Mouse (Mus musculus): ENCODE measurements around the gene Isoc2b. TPM values are rescaled to one million over a fixed set of nuclear protein-coding genes. Genes with fewer than 3 reads are reported as not detected.

Gene Isoc2b
- polyA plus RNA-seq, 2 experiments: 7.4 to 9.7 TPM

DNA sequence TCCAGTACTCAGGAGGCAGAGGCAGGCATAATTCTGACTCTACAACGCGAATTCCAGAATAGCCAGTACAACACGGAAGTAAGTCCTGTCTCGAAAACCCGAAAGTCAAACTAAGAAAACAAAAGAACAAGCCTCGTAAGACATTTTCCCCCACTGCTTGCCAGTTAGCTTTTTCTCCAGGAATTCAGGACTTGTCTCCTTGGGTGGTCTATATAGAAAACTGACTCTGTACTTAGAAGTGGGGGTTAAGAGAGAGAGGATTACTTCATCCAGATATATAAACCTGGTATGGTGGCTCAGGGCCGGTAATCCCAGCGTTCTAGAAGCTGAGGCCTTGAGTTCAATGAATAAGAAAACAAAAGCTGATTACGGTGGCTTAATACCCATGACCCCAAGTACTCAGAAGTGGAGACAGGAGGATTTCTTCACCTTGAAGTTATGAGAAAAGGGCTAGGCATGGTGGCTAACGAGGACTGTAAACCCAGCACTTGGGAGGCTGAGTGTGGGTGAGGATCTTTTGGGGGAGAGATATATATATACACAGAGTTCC, 3.4 kb downstream of the Isoc2b start:
- H3K27ac ChIP-seq (replicated peaks; ENCODE audit: low read depth, low read length): peak overlapping the region; percentile 68
- peak overlapping the region; percentile 60 for H3K9ac ChIP-seq (ENCODE audit: low read depth, low read length, severe bottlenecking)
- no peak for TF ChIP-seq POLR2A (IDR thresholded peaks at IDR 0.05; ENCODE audit: borderline replicate concordance, extremely low read depth, insufficient read depth, insufficient read length)
- H3K4me3 ChIP-seq (replicated peaks; ENCODE audit: low read length): peak overlapping the region; percentile 53
- no peaks in the 10 kb centered on the region for H3K27me3 ChIP-seq (ENCODE audit: control insufficient read depth, insufficient read depth, low read length)
- no peaks in the 10 kb centered on the region for H3K9me3 ChIP-seq (ENCODE audit: control insufficient read depth, low read length)
- H3K4me1 ChIP-seq (ENCODE audit: control insufficient read depth, insufficient read depth, low read length): no peaks in the 10 kb centered on the region
- ATAC-seq (ENCODE audit: low FRiP score, low read depth): no peak; the same call in 1 of the 2 replicates
- H3K36me3 ChIP-seq (ENCODE audit: control insufficient read depth, insufficient read depth, low read length): no peaks in the 10 kb centered on the region
- H3K4me2 ChIP-seq (replicated peaks; ENCODE audit: low read depth, low read length, severe bottlenecking): peak overlapping the region; percentile 59
- no peak for DNase-seq (ENCODE audit: low spot score)
- WGBS: 46% methylated on average over 10 of the region's 10 CpGs

DNA sequence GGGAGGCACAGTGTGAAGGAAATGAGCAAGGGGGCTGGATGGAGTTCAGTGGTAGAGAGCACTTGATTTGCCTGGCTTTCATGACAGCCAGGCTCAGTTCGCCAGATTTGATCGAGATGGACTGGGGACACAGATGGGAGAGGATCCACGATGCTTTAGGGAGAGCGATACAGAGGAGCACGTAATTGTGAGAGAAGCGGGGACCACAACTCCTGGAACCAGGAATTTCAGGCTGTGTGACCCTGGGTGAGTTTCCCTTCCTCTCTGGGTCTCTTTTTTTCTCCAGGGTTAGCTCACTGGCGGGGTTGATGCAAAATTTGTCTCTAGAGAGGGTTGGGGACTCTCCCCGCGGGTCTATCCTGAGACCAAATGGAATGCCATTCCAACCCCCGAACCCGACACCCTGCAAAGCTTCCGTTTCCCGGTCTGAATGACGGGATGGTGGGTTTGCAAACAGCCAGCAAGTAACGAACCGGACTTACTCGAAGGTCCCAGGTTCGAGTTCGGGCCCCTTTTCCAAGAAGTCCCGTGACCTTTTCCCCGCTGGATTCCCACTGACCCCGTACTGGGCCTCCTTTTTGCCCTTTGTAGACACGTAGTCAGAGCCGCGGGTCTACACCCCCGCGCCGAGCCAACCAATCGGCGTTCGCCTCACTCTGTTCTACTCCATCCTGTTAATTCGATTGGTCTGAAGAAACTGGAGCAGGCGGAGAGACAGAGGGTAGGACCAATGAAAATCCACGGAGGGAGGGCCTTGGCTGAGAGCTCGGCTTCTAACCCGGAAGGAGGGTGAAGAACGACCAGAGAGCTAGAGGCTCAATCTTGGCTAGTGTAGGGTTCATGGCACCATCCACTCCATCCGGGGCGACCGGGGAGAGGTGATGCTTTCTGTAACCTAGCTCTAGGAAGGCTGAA, 4.2 kb downstream of the Isoc2b start:
- WGBS: 6% methylated on average over 40 of the region's 40 CpGs
- peak overlapping the region; percentile 53 for H3K4me3 ChIP-seq (replicated peaks; ENCODE audit: low read length)

DNA sequence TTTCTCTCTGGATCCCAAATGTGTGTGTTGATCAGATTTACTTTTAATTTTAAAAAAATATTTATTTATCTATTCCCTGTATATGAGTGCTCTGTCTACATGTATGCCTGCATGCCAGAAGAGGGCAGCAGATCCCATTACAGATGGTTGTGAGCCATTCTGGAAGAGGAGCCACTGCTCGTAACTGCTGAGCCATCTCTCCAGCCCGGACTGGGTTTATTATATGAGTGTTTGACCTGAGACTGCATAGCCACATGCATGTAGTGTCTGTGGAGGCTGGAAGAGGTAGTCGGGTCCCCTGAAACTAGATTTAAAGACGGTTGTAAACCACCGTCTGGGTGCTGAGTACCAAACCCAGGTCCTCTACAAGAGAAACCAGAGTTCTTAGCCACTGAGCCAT, 5.0 kb downstream of the Isoc2b start:
- no peak overlapping the region for H3K27ac ChIP-seq (replicated peaks; ENCODE audit: low read depth, low read length)
- H3K4me2 ChIP-seq (replicated peaks; ENCODE audit: low read depth, low read length, severe bottlenecking): peak overlapping the region; percentile 54
- no peaks in the 10 kb centered on the region for H3K9me3 ChIP-seq (ENCODE audit: control insufficient read depth, low read length)
- DNase-seq (ENCODE audit: low spot score): no peak
- WGBS: 67% methylated on average over 5 of the region's 5 CpGs
- no peaks in the 10 kb centered on the region for H3K4me1 ChIP-seq (ENCODE audit: control insufficient read depth, insufficient read depth, low read length)
- TF ChIP-seq POLR2A (IDR thresholded peaks at IDR 0.05; ENCODE audit: borderline replicate concordance, extremely low read depth, insufficient read depth, insufficient read length): no peak
- peak overlapping the region; percentile 53 for H3K4me3 ChIP-seq (replicated peaks; ENCODE audit: low read length)
- no peaks in the 10 kb centered on the region for H3K27me3 ChIP-seq (ENCODE audit: control insufficient read depth, insufficient read depth, low read length)
- no peak for ATAC-seq (ENCODE audit: low FRiP score, low read depth)
- H3K36me3 ChIP-seq (ENCODE audit: control insufficient read depth, insufficient read depth, low read length): no peaks in the 10 kb centered on the region
- no peak overlapping the region for H3K9ac ChIP-seq (ENCODE audit: low read depth, low read length, severe bottlenecking)

More for the DNA sequence above, 4.2 kb downstream of the Isoc2b start:
- no peaks in the 10 kb centered on the region for H3K27me3 ChIP-seq (ENCODE audit: control insufficient read depth, insufficient read depth, low read length)
- H3K9me3 ChIP-seq (ENCODE audit: control insufficient read depth, low read length): no peaks in the 10 kb centered on the region
- H3K36me3 ChIP-seq (ENCODE audit: control insufficient read depth, insufficient read depth, low read length): no peaks in the 10 kb centered on the region
- ATAC-seq (ENCODE audit: low FRiP score, low read depth) (peak; percentile 100), DNase-seq (ENCODE audit: low spot score) (peak; percentile 99)
- H3K4me2 ChIP-seq (replicated peaks; ENCODE audit: low read depth, low read length, severe bottlenecking): peak overlapping the region; percentile 59
- H3K27ac ChIP-seq (replicated peaks; ENCODE audit: low read depth, low read length): peak overlapping the region; percentile 68
- H3K9ac ChIP-seq (ENCODE audit: low read depth, low read length, severe bottlenecking): peak overlapping the region; percentile 60
- TF ChIP-seq POLR2A (IDR thresholded peaks at IDR 0.05; ENCODE audit: borderline replicate concordance, extremely low read depth, insufficient read depth, insufficient read length): peak; percentile 66; the same call in 1 of the 2 replicates
- H3K4me1 ChIP-seq (ENCODE audit: control insufficient read depth, insufficient read depth, low read length): no peaks in the 10 kb centered on the region

DNA sequence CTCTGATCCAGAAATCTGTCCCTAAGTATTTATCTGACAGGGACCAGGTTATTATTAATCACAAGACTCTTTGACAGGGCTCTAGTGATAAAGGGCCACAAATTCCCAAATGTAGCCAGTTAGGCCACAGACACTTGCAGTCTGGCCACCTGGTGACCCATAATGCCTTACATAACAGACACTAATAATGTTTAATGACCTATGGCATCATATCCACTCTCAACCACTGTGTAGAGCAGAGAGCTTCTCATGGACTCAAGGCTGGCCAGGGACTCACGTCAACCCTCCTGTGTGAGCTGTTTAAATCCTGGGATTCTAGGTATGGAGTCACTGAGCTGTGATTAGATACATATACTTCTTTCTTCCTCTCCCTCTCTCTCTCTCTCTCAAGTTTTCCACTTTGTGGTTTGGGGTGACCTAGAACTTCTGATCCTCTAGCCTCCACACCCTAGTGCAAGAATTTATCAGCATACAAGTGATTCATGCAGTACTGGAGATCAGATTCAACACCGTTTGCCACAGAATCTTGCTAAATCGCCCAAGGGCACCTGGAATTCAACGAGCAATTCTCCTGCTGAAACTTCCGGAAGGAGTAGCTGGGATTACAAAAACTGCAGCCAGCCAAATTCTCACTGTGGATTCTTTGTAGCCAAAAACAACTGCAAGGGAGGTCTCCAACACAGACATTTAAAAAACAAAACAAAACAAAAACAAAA, 5.8 kb downstream of the Isoc2b start:
- Histone ChIP-seq H3K9ac (ENCODE audit: low read depth, low read length, severe bottlenecking) (no peak overlapping the region), H3K4me3 (replicated peaks; ENCODE audit: low read length) (no peak overlapping the region), H3K9me3 (ENCODE audit: control insufficient read depth, low read length) (no peaks in the 10 kb centered on the region), H3K36me3 (ENCODE audit: control insufficient read depth, insufficient read depth, low read length) (no peaks in the 10 kb centered on the region), H3K4me2 (replicated peaks; ENCODE audit: low read depth, low read length, severe bottlenecking) (no peak overlapping the region), H3K27ac (replicated peaks; ENCODE audit: low read depth, low read length) (no peak overlapping the region), H3K4me1 (ENCODE audit: control insufficient read depth, insufficient read depth, low read length) (no peaks in the 10 kb centered on the region), H3K27me3 (ENCODE audit: control insufficient read depth, insufficient read depth, low read length) (no peaks in the 10 kb centered on the region)
- no peak for ATAC-seq (ENCODE audit: low FRiP score, low read depth)
- no peak for DNase-seq (ENCODE audit: low spot score)
- TF ChIP-seq POLR2A (IDR thresholded peaks at IDR 0.05; ENCODE audit: borderline replicate concordance, extremely low read depth, insufficient read depth, insufficient read length): no peak
- 75% methylated on average over 5 of the region's 5 CpGs for WGBS

DNA sequence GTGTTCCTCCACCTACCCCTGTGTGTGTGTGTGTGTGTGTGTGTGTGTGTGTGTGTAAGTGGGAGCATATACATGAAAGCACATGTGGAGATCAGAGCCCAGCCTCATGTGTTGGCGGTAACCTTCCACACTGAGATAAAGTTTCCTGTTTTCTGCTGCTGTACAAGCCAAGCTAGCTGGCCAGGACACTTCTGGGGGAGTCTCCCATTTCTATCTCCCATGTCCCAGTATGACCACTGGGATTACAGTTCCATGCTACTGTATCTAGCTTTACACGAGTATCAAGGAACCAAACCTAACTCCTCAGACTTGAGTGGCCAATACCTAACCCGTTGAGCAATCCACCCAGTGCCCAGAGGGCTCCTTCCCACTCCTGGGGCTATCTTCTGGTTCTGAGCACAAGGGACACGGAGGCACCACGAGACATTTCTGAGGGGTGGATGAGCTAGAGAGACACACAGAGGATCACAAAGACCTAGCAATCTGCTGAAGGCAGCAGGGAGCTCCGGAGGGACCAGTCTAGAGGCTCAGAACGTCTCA, 6.4 kb downstream of the Isoc2b start:
- Histone ChIP-seq H3K36me3 (ENCODE audit: control insufficient read depth, insufficient read depth, low read length) (no peaks in the 10 kb centered on the region), H3K9ac (ENCODE audit: low read depth, low read length, severe bottlenecking) (no peak overlapping the region), H3K4me3 (replicated peaks; ENCODE audit: low read length) (no peak overlapping the region), H3K27me3 (ENCODE audit: control insufficient read depth, insufficient read depth, low read length) (no peaks in the 10 kb centered on the region), H3K27ac (replicated peaks; ENCODE audit: low read depth, low read length) (no peak overlapping the region), H3K4me2 (replicated peaks; ENCODE audit: low read depth, low read length, severe bottlenecking) (no peak overlapping the region), H3K4me1 (ENCODE audit: control insufficient read depth, insufficient read depth, low read length) (no peaks in the 10 kb centered on the region), H3K9me3 (ENCODE audit: control insufficient read depth, low read length) (no peaks in the 10 kb centered on the region)
- no peak for DNase-seq (ENCODE audit: low spot score)
- 74% methylated on average over 7 of the region's 7 CpGs for WGBS
- no peak for ATAC-seq (ENCODE audit: low FRiP score, low read depth)
- TF ChIP-seq POLR2A (IDR thresholded peaks at IDR 0.05; ENCODE audit: borderline replicate concordance, extremely low read depth, insufficient read depth, insufficient read length): no peak
